Mouse (Mus musculus) layer of hippocampus, adult 11-12 months (tissue): Measurements from ENCODE around the gene Plb1.

Source experiments
- DNase-seq: peaks from one replicate; pipeline ENCODE4 v3.0.0; 2022; ENCODE audit warnings: low spot score

Plb1 gene

DNA sequence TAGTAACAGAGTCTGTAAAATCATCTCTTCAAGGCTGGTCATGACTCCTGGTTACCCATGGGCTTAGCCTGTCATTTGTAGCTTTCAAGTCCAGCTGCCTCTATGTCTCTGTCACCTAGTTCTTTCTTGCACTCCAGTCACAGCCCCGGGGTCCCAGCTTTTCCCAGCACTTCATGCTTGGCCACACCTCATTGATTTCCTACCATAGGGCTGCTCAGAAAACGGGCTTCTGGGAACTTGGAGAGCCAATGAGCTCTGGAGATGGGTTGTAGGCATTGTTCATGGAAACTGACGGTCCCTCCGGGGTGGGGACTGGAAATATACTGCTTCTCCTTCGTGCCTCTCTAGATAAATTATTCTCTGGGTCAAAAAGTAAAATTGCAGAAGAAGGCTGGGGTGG, 28.2 kb downstream of the Plb1 start:
- no peak for DNase-seq

DNA sequence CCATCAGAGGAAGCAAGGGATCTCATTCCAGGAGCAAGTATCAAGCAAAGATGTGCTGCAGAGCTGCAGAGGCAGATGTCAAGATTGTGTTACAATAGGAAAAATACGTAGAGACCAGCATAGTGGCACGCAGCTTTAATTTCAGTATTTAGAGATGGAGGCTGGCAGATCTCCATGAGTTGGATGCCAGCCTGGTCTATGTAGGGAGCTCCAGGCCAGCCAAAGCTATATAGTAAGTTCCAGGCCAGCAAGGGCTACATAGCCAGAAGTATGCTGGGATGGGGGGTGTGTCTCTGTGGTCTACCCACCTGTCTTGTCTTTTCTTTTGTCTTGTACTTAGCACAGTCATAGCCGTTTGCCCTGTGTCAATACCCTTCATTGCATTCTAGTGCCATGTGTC, 28.7 kb downstream of the Plb1 start:
- DNase-seq: no peak

DNA sequence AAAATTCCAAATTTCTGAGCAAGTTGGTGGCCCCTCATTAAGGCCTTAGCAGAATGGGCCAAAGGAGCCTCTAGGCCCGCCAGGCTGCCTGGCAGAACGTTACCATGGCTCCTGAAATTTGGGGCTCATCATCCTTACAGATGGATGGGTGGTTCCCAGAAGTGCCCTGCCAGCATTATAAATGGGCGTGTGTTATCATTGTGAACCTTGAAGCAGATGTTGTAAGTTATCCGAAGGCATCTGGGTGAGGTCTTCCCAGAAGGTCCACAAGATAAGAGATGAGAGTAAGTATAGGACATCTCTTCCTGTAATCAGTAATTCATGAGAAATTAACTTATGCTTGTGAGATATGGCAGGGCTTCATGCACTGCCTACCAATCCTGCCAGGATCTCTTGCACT, 30.0 kb downstream of the Plb1 start:
- DNase-seq: no peak

DNA sequence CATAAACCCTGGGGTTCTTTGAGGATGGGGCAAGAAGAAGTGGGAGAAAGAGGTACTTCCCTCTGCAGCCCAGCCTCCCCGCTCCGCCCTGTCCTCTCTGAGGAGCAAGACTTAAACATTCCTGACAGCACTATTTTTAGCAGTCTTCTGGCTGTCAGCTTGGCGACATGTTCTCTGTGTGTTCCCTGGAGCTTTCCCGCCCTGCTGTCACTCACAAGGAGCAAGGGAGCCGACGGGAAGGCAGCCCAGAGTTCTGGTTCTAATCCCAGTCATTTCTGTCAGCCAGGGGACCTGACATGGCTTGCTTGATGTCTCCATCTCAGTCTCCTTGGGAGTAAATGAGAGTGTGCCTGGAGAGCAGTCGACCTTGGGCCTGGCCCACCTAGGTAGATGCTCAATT, 40.0 kb downstream of the Plb1 start:
- DNase-seq: peak; percentile 38

DNA sequence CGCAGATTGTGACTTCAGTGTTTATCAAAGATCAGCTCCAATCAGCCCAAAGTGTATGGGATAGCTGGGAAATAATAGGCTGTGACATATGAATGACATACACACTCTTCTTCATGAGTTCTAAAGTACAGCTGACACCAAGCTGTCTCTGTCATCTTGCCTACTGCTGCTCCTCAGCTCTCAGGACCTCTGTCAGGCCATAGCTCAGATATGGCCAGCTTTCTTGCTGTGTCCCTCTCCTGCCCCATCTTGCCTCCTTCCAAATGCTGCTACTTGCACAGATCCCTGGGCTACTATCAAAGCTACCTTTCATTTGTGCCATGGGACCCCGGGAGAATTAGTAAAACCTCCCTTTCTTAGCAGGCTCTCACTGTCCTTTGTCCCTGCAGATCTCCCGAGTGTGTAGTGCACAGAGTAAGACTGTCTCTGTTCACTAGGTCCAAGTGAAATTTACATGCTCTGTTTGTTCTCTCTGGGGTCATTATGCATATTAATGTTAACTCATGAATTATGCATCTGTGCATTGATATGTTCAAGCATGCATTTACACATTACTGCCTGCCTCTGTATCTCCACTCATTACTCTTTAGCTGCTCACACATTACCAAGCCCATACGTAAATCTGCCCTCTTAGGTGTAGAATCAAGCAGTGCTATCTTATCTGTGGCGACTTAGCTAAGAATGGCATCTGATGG, 45.6 kb downstream of the Plb1 start:
- DNase-seq: no peak

DNA sequence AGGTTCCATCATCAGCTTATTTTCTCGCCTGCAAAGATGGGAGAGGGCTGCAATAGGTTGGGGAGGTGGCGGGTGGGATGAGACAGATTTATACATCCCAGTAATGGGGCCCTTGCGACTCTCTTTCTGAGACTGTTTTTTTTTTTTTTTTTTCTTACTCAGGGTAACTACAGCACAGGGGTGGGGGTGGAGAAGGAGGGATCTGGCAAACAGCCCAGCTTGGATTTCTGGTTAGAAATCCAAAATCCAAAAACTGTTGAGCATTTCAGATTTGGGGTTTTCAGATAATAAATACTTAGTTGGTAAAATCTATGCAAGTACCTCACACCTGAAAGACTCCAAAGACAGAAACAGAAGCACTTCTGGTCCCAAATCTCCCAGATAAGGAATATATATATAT, 47.6 kb downstream of the Plb1 start:
- peak; percentile 10 for DNase-seq

DNA sequence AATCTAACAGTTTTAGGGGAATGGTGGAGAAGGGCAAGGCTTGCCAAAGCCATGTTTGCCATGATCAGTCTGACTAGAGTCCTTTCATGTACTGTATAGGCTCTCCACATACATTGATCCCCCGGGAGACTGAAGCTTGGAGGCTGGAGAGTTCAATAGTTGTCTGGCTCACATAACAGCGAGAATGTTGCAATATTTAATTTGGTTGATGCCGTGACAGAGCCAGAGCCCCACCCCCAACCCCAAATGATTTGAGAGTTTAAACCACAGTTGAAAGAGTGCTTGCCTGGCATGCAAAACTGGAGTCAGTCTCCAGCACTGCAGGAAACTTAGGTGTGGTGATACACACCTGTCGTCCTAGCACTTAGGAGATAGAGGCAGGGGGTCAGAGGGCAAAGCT, 49.8 kb downstream of the Plb1 start:
- DNase-seq: no peak

DNA sequence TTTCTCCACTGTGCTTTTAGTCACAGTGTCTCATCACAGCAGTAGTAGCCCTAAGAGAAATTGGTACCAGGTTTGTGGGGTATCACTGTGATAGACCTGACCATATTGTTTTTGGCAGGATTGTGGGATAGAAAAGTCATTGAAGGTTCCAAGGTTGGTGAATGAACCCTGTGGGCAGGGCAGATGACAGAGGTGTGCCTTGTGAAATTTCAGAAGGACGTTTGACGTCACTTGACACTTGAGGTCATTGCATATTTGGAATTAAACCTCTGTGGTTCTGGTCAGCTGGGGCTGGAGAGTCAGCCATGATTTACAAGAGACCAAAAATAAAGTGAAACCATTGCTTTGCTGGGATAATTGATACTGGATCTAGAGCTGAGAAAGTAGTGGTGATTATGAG, 50.9 kb downstream of the Plb1 start:
- DNase-seq: no peak

DNA sequence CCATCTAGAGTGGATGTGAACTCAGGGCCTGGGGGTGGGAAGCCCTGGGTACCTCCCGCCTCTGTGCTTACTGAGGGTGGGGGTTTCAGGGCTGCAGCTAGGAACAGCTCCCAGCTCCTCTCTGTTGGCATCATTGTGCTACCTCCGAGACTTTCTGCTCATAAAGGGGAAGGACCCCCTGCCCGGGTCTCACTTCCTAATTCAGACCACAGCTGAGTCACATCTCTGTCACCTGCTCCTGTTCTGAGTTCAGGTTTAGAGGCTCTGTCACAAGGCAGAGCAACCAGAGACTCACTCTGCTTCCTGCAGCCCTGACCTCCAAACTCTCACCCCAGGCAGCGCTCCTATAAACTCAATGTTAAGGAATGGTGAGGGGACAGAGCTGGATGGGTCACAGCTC, 53.8 kb downstream of the Plb1 start:
- no peak for DNase-seq

- no peak for DNase-seq
Measured at GRCm38 (mm10) chr5:32288021-32288420, 55.5 kb downstream of the Plb1 start.

- no peak for DNase-seq
Measured at GRCm38 (mm10) chr5:32291316-32291715, 58.8 kb downstream of the Plb1 start.

DNA sequence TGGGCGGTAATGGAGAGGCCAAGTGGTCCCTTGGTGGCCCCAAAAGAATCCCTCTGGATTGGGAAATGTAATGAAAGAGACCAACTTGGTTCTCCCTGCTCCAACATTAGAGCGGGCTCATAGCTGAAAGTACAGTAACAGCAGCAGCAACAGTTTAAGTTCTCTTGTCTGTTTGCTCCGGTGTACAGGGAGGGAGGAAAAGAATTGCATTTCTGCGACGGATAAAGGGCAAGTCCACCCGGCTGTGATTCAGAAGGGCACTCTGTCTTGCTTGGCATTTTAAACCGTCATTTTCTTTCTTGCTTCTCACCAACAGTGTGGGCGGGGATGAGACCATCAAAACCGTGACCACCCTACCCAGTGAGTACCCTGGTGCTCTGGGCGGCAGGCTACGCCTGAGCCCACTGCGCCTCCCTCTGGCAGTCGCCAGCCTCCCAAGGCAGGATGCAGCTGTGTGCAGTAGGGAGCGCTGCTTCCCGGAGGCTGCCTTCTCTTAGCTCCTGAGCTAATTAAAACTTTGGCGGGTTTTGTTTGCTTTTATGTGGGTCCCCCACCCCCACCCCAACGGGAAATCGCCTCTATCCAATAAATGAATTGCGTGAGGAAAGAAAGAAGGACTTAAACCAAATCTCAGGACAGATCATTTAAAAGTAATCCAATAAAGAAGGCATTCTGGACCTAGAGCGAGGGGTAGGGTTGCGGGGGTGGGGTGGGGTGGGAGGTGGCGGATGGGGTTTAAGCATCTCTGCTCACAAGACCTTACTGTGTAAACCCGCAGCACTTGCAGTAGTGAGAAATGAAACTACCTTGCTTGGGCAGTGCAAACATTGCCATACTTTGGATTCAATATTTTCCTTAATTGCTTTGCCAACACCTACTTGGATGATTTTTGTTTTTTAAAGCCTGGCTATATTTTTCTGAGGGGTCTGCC, 70.7 kb downstream of the Plb1 start:
- peak; percentile 43 for DNase-seq

DNA sequence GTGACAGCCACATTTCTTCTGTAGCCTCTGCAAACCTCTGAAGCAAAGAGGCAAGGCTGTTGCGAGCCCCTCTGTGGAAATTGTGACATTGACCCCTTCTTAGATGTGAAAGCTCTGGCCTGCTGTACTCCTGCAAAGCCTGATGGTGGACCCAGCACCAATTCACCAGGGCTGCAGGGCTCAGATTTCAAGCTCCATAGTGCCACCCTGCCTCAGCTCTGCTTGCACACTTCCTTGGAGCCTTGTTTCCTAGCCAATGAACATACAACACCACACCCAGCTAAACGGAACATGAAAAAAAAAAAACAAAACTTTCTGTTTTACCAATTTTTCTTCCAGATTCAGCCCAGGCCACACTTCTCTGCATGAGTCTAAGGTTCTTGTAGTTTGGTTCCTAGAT, 74.6 kb downstream of the Plb1 start:
- no peak for DNase-seq

- no peak for DNase-seq
Measured at GRCm38 (mm10) chr5:32308647-32309046, 76.1 kb downstream of the Plb1 start.

DNA sequence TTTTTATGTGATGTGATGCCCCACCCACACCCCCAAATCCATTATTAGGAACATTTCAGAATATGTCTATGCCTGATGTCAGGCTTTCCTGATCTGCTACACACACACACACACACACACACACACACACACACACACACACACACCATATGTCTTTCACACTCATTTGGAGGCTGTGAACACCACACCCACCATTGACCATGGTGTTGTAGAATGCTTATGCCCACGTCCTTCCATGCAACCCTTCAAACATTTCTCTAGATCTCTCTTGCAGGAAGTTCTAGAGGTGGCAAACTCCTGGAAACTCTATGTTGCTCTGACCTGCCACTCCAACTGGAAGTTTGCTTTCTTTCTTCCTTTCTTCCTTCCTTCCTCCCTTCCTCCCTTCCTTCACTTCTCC, 77.2 kb downstream of the Plb1 start:
- DNase-seq: no peak

- no peak for DNase-seq
Measured at GRCm38 (mm10) chr5:32310802-32311201, 78.3 kb downstream of the Plb1 start.

DNA sequence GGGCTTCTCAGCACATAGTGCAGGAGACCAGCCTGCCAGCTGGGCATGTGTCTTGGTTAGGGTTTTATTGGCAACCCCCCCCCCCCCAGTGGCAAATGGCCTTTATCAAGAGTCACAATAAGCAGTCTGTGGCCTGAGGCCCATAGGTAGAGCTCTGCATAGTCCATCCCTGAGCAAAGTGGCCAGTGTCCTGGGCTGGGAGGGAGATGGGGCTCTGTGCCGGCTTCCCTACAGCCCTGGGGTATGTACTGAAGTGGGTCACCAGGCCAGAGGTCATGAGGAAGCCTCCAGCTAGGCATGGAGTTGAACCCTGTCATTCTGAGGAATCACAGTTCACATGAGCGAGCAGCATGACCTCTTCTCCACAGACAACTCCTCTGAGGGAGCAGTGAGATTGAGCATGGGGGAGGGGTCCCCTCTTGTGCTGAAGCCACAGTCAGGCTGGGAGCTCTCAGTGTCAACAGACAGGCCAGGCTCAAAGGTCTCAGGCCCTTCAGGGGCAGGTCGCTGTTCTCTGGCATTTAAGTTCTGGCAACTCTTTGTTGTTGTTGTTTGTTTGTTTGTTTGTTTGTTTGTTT, 79.2 kb downstream of the Plb1 start:
- no peak for DNase-seq

DNA sequence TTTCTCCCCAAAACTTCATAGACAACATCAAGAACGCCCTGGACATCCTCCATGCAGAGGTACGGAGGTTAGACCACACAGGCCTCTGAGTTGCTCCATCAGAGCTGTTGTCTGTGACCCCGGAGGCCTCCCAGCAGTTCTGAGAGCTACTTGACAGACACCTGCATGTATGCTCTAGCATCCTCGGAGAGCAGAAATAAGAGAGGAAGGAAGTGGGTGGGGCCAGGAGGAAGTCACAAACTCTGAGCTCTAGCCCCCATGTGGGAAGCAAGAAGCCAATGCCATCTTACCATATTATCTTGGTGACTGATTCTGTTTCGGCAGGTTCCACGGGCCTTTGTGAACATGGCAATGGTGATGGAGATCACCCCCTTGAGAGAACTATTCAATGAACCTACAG, 81.2 kb downstream of the Plb1 start:
- DNase-seq: no peak

- DNase-seq: peak; percentile 49
Measured at GRCm38 (mm10) chr5:32314731-32315130, 82.2 kb downstream of the Plb1 start.

DNA sequence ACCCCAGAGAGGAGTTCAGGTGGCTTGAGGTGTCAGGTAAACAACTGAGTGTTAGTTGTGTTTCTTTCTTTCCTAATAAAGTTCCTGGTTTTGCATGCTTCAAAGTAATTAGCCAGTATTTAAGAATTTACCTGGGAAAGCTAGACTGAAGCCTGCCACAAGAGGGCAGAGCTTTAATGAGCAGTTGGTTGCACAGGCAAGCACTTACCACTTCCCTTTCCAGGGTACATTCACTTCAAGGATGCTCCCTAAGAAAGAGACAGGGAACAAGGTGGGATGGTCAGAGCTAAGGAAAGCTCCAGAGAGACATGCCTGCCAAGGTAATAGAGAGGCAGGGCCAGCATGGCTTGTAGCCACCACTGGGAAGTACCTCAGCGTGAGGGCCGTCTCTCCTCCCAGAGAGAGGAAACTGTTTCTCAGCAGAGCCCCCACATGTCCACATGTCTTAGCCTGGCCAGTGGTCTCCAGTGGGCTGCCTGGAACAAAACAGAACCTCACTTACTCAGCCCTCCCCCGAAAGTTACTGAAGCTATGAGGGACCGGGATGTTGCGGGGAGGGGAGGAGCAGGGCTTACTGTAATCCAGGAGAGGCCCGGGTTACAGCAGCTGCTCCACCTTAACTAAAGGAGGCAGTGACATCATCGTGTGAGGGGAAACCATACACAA, 89.8 kb downstream of the Plb1 start:
- peak; percentile 66 for DNase-seq

DNA sequence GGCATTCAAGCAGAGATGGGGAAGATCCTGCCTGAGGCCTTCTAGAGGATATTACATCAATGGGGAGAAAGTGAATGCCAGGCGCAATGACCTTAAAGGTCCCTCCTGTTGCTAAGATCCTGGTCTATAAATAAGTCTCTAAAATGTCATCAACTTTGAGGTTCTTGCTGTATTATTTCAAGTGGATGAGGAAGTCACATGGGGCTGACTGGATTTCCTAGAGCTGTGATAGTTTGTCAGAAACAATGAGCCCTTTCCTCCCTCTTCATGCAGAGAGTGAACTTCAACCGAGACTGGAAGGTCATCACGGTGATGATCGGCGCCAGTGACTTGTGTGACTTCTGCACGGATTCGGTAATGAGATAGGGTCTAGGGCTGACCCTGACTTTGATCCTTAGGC, 95.6 kb downstream of the Plb1 start:
- DNase-seq: no peak

DNA sequence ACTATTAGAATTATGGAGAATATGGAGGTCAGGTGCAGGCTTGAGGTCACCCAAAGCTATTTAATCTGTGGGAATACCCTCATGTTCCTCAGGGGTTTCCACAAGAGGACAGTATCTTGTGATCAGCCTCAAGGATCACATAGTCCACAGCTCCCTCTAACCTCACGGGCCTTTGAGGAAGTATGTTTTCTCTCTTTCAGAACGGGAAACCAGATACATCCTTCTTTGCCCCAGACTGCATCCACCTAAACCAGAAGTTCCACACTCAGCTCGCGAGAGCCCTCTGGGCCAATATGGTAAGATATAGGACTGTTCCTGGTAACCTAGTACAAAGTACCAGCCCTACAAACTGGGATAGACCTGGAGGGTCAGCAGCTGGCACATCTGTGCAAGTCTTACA, 100.1 kb downstream of the Plb1 start:
- no peak for DNase-seq

DNA sequence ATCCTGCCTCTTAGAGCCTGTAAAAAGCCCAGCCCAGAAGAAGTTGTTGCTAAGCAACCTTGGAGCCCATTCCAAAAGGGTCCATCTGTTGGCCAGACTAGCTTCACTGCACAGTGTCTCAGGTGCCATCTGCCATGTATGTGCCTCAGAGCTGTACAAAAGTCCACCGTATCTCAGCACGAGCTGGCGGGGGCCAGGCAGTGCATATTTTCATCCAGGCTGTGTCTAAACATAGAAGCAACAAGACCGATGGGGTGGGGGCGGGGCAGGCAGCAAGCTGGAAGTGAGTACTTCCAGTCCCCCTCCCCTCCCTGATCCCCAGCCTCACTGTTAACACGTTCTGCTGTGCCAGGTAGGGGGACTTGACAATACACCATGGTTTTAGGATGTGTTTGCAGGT, 102.7 kb downstream of the Plb1 start:
- peak; percentile 83 for DNase-seq
